Mouse (Mus musculus) spleen, postnatal 10 days (tissue): ENCODE measurements around the gene Pcdh11x.
"Not testable (repeated sequence)": the region's sequence is repeated elsewhere in the genome, so short reads cannot be mapped to it uniquely, and the experiment has no call there.

Source experiments
- DNase-seq, 2 experiments: peaks; one replicate each; pipeline ENCODE4 v3.0.0; 2021 to 2022; ENCODE audit warnings: low spot score in 2 of 2

Gene Pcdh11x

GRCm38 (mm10) chrX:120290011-120290899 is at the start of gene Pcdh11x:
Gene Pcdh11x, plus strand, starts transcription at chrX:120290259.
- DNase-seq: no peak

DNA sequence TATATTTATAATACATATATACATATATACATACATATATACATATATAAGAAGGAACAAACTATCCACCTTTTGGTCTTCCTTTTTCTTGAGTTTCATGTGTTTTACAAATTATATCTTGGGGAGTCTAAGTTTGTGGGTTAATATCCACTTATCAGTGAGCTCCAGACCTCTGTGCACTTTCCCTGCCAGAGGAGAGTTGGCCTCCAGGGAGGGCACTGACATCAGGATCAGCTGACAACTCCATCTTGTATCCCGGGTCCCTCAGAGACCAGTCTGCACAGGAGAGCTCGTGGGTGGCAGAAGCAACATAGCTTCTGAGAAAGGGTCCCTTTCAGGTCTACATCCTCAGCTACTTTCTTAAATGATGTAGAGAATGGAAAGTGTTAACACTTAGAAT is 30.0 kb upstream of the Pcdh11x start:
- no peak for DNase-seq

- DNase-seq: no peak
Measured at GRCm38 (mm10) chrX:120285522-120285921, 4.5 kb upstream of the Pcdh11x start.

DNA sequence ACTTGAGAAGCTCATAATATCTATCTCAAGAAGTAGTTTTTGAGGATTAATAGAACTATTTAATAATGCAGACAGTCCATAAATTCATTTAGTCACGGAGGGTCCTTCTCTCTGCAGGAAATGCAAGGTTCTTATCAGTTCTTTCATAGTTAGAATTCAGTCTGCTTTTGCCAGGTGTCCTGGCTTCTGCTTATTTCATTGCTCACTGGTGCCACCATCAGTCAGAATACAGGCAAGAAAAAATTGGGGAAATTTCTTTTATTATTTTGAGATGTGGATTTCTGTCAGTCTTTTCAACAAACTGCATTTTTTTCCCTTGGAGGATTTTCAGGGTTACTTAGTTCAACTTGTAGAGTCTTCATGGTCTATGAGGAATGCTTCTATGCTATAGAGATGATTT is 2.6 kb upstream of the Pcdh11x start:
- no peak for DNase-seq

- DNase-seq: no peak
Measured at GRCm38 (mm10) chrX:120290900-120291280, 831 bp downstream of the Pcdh11x start.

DNA sequence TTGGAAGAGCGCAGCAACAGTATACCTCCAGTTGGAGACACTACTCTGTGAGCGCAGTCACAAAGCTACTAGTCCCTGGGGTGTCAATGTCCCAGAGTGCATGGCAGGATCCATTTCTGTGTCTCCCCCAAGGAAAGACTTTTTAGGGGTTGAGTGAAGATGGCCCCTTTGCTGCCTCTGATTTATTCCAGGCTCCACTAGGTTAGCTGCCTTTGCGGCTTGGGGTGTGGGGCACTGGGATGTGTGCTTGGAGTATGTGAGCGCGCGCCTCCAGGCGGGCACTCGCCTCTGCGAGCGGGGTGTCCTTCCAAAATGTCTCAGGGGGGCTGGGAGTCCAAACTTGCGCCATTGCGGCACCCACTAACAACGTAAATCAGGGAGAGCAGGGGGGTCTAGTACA is 1.6 kb downstream of the Pcdh11x start:
- no peak for DNase-seq

DNA sequence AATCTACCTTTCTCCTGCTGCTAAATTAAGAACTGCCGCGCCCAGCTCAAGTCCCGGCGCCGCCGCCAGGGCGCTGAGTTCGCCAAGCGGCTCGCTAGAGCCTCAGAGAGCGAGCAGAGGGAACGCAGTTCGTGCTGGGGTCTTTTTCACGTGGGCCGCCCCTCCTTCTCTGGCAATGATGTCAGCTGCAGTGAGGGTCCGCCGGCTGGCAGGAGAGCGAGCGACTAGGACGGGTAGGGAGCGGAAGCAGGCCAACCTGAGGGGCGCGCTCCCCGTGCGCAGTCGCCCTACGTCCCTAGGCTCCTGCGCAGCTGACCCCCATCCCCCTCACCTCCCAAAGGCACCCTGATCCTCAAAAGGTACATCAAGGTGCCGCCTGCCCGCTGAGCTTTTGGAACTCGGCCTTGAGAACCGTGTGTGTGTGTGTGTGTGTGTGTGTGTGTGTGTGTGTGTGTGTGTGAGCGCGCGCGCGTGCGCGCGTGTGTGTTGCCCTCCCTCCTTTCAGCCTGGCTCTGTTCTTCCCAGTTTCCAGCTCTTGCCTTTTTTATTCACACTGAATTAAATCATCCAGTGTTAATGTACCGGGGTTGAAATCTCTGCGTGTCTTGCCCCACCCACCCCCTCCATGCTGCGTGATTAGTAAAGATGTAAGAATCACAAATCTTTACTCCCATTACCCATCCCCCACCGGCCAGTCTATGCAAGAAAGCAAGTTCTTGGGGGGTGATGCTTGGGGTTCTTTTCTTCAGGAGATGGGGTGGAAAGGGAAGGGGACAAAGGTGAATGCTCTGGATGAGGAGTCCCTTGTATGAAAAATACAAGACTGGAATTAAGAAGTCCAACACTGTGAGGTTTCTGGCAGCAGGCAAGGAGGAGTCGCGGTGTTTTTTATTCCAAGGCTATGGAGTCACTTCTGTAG is 3.0 kb downstream of the Pcdh11x start:
- DNase-seq: no peak

GRCm38 (mm10) chrX:120301469-120302175 is 11.6 kb downstream of the Pcdh11x start:
- no peak for DNase-seq

GRCm38 (mm10) chrX:120312995-120313394 is 22.9 kb downstream of the Pcdh11x start, which contains the start of gene H2afb3:
Gene H2afb3, minus strand, starts transcription at chrX:120313095.
- not testable (repeated sequence) for DNase-seq

- DNase-seq: no peak
Measured at GRCm38 (mm10) chrX:120466225-120466624, 176.2 kb downstream of the Pcdh11x start.

GRCm38 (mm10) chrX:120486428-120486827 is 196.4 kb downstream of the Pcdh11x start:
- DNase-seq: no peak

DNA sequence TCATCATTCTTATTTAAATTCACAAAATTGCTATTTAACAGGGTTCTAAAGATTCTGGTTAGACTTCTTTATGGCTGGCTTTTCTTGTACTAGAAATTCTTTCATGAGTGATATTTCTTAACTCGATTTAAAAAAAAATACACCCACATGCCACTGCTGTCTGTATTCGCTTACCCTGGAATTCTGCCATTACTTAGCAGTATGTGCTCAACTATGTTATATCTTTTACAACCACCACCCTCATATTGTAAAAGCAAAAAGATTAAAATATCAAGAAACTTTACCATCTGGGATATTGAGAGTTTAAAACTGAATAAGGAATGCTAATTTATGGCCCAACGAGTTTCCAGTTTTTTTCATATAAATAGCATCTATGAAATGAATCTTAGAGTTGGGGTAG is 234.9 kb downstream of the Pcdh11x start:
- DNase-seq: no peak

GRCm38 (mm10) chrX:120599309-120599708 is 309.2 kb downstream of the Pcdh11x start:
- DNase-seq: no peak

- DNase-seq: no peak
Measured at GRCm38 (mm10) chrX:120618460-120618859, 328.4 kb downstream of the Pcdh11x start.

GRCm38 (mm10) chrX:120670236-120670635 is 380.2 kb downstream of the Pcdh11x start:
- not testable (repeated sequence) for DNase-seq

- no peak for DNase-seq
Measured at GRCm38 (mm10) chrX:120734144-120734543, 444.1 kb downstream of the Pcdh11x start.

- no peak for DNase-seq
Measured at GRCm38 (mm10) chrX:120735792-120736191, 445.7 kb downstream of the Pcdh11x start.

GRCm38 (mm10) chrX:120944556-120944955 is 654.5 kb downstream of the Pcdh11x start:
- DNase-seq: no peak
